Mouse (Mus musculus): Measurements from ENCODE around the gene D430042O09Rik. TPM values are rescaled to one million over a fixed set of nuclear protein-coding genes. Genes with fewer than 3 reads are reported as not detected.

Gene D430042O09Rik
- polyA plus RNA-seq, 1 experiment from 2014 or later = 5.3 TPM

DNA sequence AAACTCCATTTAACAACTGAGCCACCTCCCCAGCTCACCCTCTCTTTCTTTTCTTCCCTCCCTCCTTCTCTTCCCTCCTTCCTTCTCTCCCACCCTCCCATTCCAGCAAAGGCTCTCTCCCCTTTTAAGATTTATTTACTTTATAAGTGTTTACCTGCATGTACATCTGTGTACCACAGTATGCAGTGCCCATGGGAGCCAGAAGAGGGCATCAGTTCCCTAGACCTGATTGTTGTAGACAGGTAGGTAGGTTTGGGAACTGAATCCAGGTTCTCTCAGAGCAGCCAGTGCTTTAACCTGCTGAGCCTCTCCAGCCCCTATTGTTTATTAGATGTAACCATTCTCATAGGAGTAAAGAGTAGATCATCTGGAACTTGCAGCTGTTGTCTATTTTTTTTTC, 14.4 kb downstream of the D430042O09Rik start:
- no peaks in the 10 kb centered on the region for H3K9me3 ChIP-seq (replicated peaks; ENCODE audit: control insufficient read depth, low read length)
- H3K4me1 ChIP-seq (ENCODE audit: control insufficient read depth, insufficient read depth, low read length) = peaks cover 15% of the 10 kb centered on the region
- no peak overlapping the region for H3K4me2 ChIP-seq (ENCODE audit: low read length)
- H3K27ac ChIP-seq (ENCODE audit: low read depth, low read length) = peak overlapping the region; percentile 55; the same call in 1 of the 2 replicates
- no peaks in the 10 kb centered on the region for H3K27me3 ChIP-seq (replicated peaks; ENCODE audit: control insufficient read depth, insufficient read depth, low read length)
- H3K36me3 ChIP-seq (ENCODE audit: control insufficient read depth, insufficient read depth, low read length) = no peaks in the 10 kb centered on the region
- no peak overlapping the region for H3K4me3 ChIP-seq (ENCODE audit: low read depth, low read length)
- no peak for DNase-seq (ENCODE audit: low spot score)
- H3K9ac ChIP-seq (ENCODE audit: low read length) = no peak overlapping the region
- no peak for ATAC-seq

DNA sequence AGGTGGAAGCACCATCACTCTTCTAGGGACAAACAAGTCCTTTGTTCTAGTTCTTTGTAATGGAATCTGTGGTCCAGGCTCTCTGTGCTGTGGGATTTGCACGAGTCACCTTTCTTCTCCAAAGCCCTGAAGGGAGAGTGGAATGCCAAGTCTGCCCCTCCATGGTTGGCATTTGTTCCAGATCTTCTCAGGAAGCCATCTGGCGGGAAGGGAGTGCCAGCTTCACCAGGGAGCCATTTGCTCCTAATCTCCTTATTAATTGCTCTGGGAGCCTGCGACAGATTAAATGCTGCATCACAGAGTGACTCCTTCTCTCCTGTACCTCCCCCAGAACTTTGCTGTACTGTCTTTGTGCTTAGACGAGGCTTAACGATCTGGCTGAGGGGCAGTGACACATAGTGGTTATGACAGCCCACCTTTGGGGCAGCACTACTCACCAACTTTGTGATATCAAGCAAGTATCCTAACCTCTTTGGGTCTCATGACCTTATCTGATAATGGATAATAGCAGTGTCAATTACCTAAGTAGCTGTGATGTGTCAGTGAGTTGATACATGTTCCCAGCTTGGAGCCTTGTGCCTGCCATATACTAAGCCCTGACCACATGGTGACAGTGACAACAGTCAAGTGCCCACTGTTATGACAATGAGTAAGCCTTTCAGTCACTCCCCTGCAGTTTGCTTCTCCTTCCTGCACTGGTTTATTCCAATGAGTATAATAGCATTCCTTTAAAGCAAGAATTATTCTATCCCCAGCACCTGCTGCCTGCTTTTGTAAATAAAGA, 15.7 kb downstream of the D430042O09Rik start:
- 21% methylated on average over 5 of the region's 5 CpGs for WGBS
- peak; percentile 83 for ATAC-seq
- peak overlapping the region; percentile 55; the same call in 1 of the 2 replicates for H3K27ac ChIP-seq (ENCODE audit: low read depth, low read length)
- H3K36me3 ChIP-seq (ENCODE audit: control insufficient read depth, insufficient read depth, low read length) = no peaks in the 10 kb centered on the region
- DNase-seq (ENCODE audit: low spot score) = peak; percentile 86
- H3K4me1 ChIP-seq (ENCODE audit: control insufficient read depth, insufficient read depth, low read length) = peaks cover 15% of the 10 kb centered on the region
- no peak overlapping the region for H3K4me3 ChIP-seq (ENCODE audit: low read depth, low read length)
- H3K9me3 ChIP-seq (replicated peaks; ENCODE audit: control insufficient read depth, low read length) = no peaks in the 10 kb centered on the region
- no peak overlapping the region for H3K4me2 ChIP-seq (ENCODE audit: low read length)
- H3K27me3 ChIP-seq (replicated peaks; ENCODE audit: control insufficient read depth, insufficient read depth, low read length) = no peaks in the 10 kb centered on the region
- no peak overlapping the region for H3K9ac ChIP-seq (ENCODE audit: low read length)

DNA sequence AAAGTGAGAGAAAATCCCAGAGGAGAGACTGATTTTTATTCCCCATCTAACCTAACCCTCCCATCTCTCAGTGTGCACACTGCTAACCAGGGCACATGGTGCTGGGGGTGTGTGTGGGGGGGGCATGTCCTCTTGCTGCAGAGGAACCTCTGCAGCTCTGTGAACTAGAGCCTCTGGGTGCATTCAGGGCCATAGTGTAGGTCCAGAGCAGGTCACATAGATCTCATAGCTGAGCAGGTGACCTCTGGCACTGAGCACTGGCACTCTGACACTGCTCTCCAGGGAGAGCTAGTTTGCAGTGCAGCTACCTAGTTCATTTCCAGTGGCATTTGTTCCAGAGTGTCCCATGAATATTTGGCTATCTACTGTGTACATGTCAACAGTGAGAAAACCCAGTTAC, 24.0 kb downstream of the D430042O09Rik start:
- DNase-seq (ENCODE audit: low spot score) = no peak
- no peak overlapping the region for H3K4me2 ChIP-seq (ENCODE audit: low read length)
- H3K4me3 ChIP-seq (ENCODE audit: low read depth, low read length) = no peak overlapping the region
- no peak overlapping the region for H3K9ac ChIP-seq (ENCODE audit: low read length)
- H3K27me3 ChIP-seq (replicated peaks; ENCODE audit: control insufficient read depth, insufficient read depth, low read length) = no peaks in the 10 kb centered on the region
- H3K36me3 ChIP-seq (ENCODE audit: control insufficient read depth, insufficient read depth, low read length) = no peaks in the 10 kb centered on the region
- no peak for ATAC-seq
- no peak overlapping the region for H3K27ac ChIP-seq (ENCODE audit: low read depth, low read length)
- no peaks in the 10 kb centered on the region for H3K9me3 ChIP-seq (replicated peaks; ENCODE audit: control insufficient read depth, low read length)
- 0 out of 2 replicates have a peak, but pooled peaks cover 4% of the 10 kb centered on the region for H3K4me1 ChIP-seq (ENCODE audit: control insufficient read depth, insufficient read depth, low read length)

DNA sequence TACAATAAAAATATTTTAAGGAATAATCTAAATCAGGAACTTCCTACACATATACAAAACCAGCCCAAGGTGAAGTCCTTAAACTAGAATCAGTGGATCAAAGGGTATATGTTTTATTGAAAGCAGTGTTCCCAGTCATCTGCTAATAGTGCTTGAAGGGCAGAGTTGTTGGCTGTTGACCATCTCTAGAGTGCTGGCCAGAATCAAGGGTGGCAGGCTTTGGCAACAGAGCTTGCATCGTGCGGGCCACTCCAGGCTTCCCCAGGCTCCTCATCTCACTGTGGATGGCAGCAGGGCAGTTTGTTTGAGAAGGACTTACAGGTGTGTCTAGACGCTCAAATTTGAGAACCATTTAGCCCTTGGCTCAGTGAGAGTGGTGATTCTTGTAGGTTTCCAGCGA, 26.1 kb downstream of the D430042O09Rik start:
- WGBS = 94% methylated on average over 4 of the region's 4 CpGs
- Histone ChIP-seq H3K27ac (ENCODE audit: low read depth, low read length) (no peak overlapping the region), H3K4me3 (ENCODE audit: low read depth, low read length) (no peak overlapping the region), H3K9me3 (replicated peaks; ENCODE audit: control insufficient read depth, low read length) (no peaks in the 10 kb centered on the region), H3K4me1 (ENCODE audit: control insufficient read depth, insufficient read depth, low read length) (0 out of 2 replicates have a peak, but pooled peaks cover 4% of the 10 kb centered on the region), H3K36me3 (ENCODE audit: control insufficient read depth, insufficient read depth, low read length) (no peaks in the 10 kb centered on the region), H3K4me2 (ENCODE audit: low read length) (no peak overlapping the region), H3K27me3 (replicated peaks; ENCODE audit: control insufficient read depth, insufficient read depth, low read length) (no peaks in the 10 kb centered on the region), H3K9ac (ENCODE audit: low read length) (no peak overlapping the region)
- DNase-seq (ENCODE audit: low spot score) (no peak), ATAC-seq (no peak)

DNA sequence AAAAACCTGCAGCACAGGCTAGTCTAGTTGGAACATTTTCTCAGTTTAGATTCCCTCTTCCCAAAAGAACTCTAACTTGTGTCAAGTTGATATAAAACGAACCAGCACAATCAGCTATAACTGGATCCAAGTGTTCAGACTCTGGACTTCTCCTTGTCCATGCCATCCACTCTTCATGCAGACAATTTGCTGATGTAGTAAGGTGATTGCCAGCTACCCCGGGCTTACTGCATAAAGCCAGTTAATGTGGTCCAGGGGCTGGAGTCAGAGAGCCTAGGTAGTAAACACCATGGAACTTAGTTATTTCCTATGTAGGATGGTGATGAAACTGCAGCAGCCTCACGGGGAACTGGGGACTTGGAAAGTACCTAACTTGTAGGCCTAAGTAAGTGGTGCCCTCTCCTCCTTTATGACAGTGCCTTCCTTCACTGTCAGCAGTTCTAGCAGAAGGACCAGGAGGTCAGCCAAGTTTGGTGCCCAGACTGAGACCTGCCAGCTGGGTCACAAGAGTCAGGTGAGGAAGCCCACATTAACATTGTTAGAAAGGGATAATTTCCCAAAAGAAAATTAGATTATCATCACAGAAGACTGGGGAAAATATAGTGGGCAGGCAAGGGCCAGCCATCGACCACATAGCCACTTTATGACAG, 28.8 kb downstream of the D430042O09Rik start:
- 0 out of 2 replicates have a peak, but pooled peaks cover 4% of the 10 kb centered on the region for H3K4me1 ChIP-seq (ENCODE audit: control insufficient read depth, insufficient read depth, low read length)
- H3K9ac ChIP-seq (ENCODE audit: low read length) = no peak overlapping the region
- ATAC-seq = no peak
- 86% methylated on average over 4 of the region's 4 CpGs for WGBS
- H3K9me3 ChIP-seq (replicated peaks; ENCODE audit: control insufficient read depth, low read length) = no peaks in the 10 kb centered on the region
- no peak for DNase-seq (ENCODE audit: low spot score)
- no peak overlapping the region for H3K4me3 ChIP-seq (ENCODE audit: low read depth, low read length)
- H3K27me3 ChIP-seq (replicated peaks; ENCODE audit: control insufficient read depth, insufficient read depth, low read length) = no peaks in the 10 kb centered on the region
- H3K4me2 ChIP-seq (ENCODE audit: low read length) = no peak overlapping the region
- no peak overlapping the region for H3K27ac ChIP-seq (ENCODE audit: low read depth, low read length)
- no peaks in the 10 kb centered on the region for H3K36me3 ChIP-seq (ENCODE audit: control insufficient read depth, insufficient read depth, low read length)

DNA sequence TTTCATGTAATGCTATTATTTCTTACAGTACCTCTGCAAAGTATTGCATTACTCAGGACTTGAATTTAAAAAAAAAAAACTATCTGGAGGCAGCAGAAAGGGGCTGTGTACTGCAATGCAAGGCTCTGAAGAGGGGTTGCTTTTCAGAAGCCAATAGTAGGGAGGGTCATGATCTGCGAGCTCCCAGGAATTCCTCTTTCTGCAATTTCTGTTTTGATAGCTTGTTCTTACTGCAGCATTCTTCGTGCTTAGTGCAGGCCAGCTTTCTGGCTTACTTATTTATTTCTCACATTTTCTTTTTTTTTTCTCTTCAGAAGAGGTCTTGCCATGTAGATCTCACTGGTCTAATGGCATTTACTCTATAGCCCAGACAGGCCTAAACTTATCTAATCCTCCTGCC, 32.8 kb downstream of the D430042O09Rik start:
- DNase-seq (ENCODE audit: low spot score) (no peak), ATAC-seq (no peak)
- 92% methylated on average over 2 of the region's 2 CpGs for WGBS
- H3K4me2 ChIP-seq (ENCODE audit: low read length) = no peak overlapping the region
- H3K4me1 ChIP-seq (ENCODE audit: control insufficient read depth, insufficient read depth, low read length) = no peaks in the 10 kb centered on the region
- H3K4me3 ChIP-seq (ENCODE audit: low read depth, low read length) = no peak overlapping the region
- no peaks in the 10 kb centered on the region for H3K9me3 ChIP-seq (replicated peaks; ENCODE audit: control insufficient read depth, low read length)
- no peaks in the 10 kb centered on the region for H3K27me3 ChIP-seq (replicated peaks; ENCODE audit: control insufficient read depth, insufficient read depth, low read length)
- no peak overlapping the region for H3K27ac ChIP-seq (ENCODE audit: low read depth, low read length)
- no peak overlapping the region for H3K9ac ChIP-seq (ENCODE audit: low read length)
- no peaks in the 10 kb centered on the region for H3K36me3 ChIP-seq (ENCODE audit: control insufficient read depth, insufficient read depth, low read length)

DNA sequence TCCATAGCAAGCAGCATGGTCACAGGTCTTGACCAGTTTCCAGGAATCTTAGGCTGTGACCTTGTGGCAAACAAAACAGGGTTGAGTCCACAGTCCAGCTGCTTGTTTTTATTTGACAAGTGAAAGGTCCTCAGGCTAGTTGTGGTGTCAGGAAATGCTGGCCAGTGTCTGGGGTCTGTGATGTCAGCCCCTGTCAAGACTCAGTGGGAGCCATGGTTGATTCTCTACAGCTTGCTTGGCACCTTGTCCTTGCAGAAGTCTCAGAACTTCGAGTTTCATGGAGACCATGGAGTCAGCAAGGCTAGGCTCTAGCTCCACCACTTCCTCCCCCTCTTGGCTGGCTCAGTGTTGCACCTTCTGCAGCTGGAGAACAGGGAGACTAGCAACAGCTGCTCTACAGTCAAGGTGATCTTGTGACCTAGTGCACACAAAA, 33.6 kb downstream of the D430042O09Rik start:
- H3K9me3 ChIP-seq (replicated peaks; ENCODE audit: control insufficient read depth, low read length) = no peaks in the 10 kb centered on the region
- ATAC-seq (no peak), DNase-seq (ENCODE audit: low spot score) (no peak)
- no peak overlapping the region for H3K27ac ChIP-seq (ENCODE audit: low read depth, low read length)
- no peak overlapping the region for H3K4me3 ChIP-seq (ENCODE audit: low read depth, low read length)
- no peak overlapping the region for H3K9ac ChIP-seq (ENCODE audit: low read length)
- 57% methylated on average over 1 of the region's 1 CpGs for WGBS
- H3K4me2 ChIP-seq (ENCODE audit: low read length) = no peak overlapping the region
- no peaks in the 10 kb centered on the region for H3K27me3 ChIP-seq (replicated peaks; ENCODE audit: control insufficient read depth, insufficient read depth, low read length)
- H3K4me1 ChIP-seq (ENCODE audit: control insufficient read depth, insufficient read depth, low read length) = no peaks in the 10 kb centered on the region
- H3K36me3 ChIP-seq (ENCODE audit: control insufficient read depth, insufficient read depth, low read length) = no peaks in the 10 kb centered on the region

DNA sequence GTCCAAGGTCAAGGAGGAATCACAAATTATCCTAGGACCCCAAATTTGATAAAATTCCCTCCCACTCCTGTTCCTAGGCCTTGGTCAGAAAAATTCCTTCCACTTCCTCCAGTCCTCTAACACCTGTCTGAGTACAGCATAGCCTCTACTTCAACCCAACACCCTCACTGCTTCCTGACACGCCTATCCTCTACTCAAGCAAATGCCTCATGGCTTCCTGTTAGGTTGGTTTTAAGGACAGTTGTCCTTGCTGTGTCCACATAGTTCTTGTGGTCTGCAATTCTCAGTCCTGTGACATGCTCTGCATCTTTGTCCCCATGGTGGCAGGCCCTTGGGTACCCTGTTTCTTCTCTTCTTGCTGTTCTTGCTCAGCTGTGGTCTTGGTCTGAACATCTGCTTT, 37.1 kb downstream of the D430042O09Rik start:
- Histone ChIP-seq H3K9me3 (replicated peaks; ENCODE audit: control insufficient read depth, low read length) (no peaks in the 10 kb centered on the region), H3K4me1 (ENCODE audit: control insufficient read depth, insufficient read depth, low read length) (no peaks in the 10 kb centered on the region), H3K9ac (ENCODE audit: low read length) (no peak overlapping the region), H3K36me3 (ENCODE audit: control insufficient read depth, insufficient read depth, low read length) (no peaks in the 10 kb centered on the region), H3K27ac (ENCODE audit: low read depth, low read length) (no peak overlapping the region), H3K27me3 (replicated peaks; ENCODE audit: control insufficient read depth, insufficient read depth, low read length) (no peaks in the 10 kb centered on the region), H3K4me3 (ENCODE audit: low read depth, low read length) (no peak overlapping the region), H3K4me2 (ENCODE audit: low read length) (no peak overlapping the region)
- DNase-seq (ENCODE audit: low spot score) (no peak), ATAC-seq (no peak)
- 86% methylated on average over 1 of the region's 1 CpGs for WGBS

Data from forebrain, embryonic 14.5 days (tissue).